Mouse (Mus musculus): ENCODE results near the gene Gcgr. TPM values are rescaled to one million over a fixed set of nuclear protein-coding genes. Genes with fewer than 3 reads are reported as not detected.

Gene Gcgr
- polyA plus RNA-seq (2012; ENCODE audit: insufficient read depth, insufficient read length, low replicate concordance, missing spikeins) = not detected in 2 replicates

- no peak within 1 kb of the TSS for H3K27ac ChIP-seq (ENCODE audit: insufficient read depth, low read depth, low read length)
- WGBS = 10% methylated on average over 62 of the region's 62 CpGs
- no peak for TF ChIP-seq POLR2A (IDR thresholded peaks at IDR 0.05; ENCODE audit: insufficient read depth, low read depth, low read length)
- TF ChIP-seq CTCF (IDR thresholded peaks at IDR 0.05; ENCODE audit: insufficient read depth, low read depth, low read length) = no peak
- H3K4me1 ChIP-seq (ENCODE audit: control insufficient read depth, insufficient read depth, low read length) = peaks cover 9% of the 10 kb centered on the region
- H3K4me3 ChIP-seq (ENCODE audit: insufficient read depth, low read depth, low read length) = no peak within 1 kb of the TSS
These were observed at the start of gene Gcgr for GRCm38 (mm10) chr11:120530085-120530964. Gcgr (plus strand) TSS chr11:120530699.

GRCm38 (mm10) chr11:120483448-120483934, 47.0 kb upstream of the Gcgr start:
- TF ChIP-seq CTCF (IDR thresholded peaks at IDR 0.05; ENCODE audit: insufficient read depth, low read depth, low read length) (no peak), POLR2A (IDR thresholded peaks at IDR 0.05; ENCODE audit: insufficient read depth, low read depth, low read length) (no peak)
- Histone ChIP-seq H3K27ac (ENCODE audit: insufficient read depth, low read depth, low read length) (no peak overlapping the region), H3K4me3 (ENCODE audit: insufficient read depth, low read depth, low read length) (no peak overlapping the region), H3K4me1 (ENCODE audit: control insufficient read depth, insufficient read depth, low read length) (peaks cover 12% of the 10 kb centered on the region)
- WGBS = 83% methylated on average over 7 of the region's 7 CpGs

GRCm38 (mm10) chr11:120484265-120484981, 46.1 kb upstream of the Gcgr start, which contains the start of gene Mrpl12:
Mrpl12 (plus strand) TSS chr11:120484613.
- peak; percentile 83; the same call in 1 of the 2 replicates for TF ChIP-seq POLR2A (IDR thresholded peaks at IDR 0.05; ENCODE audit: insufficient read depth, low read depth, low read length)
- no peak for TF ChIP-seq CTCF (IDR thresholded peaks at IDR 0.05; ENCODE audit: insufficient read depth, low read depth, low read length)
- Histone ChIP-seq H3K4me3 (ENCODE audit: insufficient read depth, low read depth, low read length) (peak within 1 kb of the TSS; percentile 64), H3K4me1 (ENCODE audit: control insufficient read depth, insufficient read depth, low read length) (peaks cover 13% of the 10 kb centered on the region), H3K27ac (ENCODE audit: insufficient read depth, low read depth, low read length) (peak within 1 kb of the TSS; percentile 24)
- under 1% methylated on average over 60 of the region's 60 CpGs for WGBS

GRCm38 (mm10) chr11:120485251-120485650, 45.2 kb upstream of the Gcgr start:
- TF ChIP-seq POLR2A (IDR thresholded peaks at IDR 0.05; ENCODE audit: insufficient read depth, low read depth, low read length) (no peak), CTCF (IDR thresholded peaks at IDR 0.05; ENCODE audit: insufficient read depth, low read depth, low read length) (no peak)
- H3K4me3 ChIP-seq (ENCODE audit: insufficient read depth, low read depth, low read length) = peak overlapping the region; percentile 64
- 6% methylated on average over 10 of the region's 10 CpGs for WGBS
- peaks cover 15% of the 10 kb centered on the region for H3K4me1 ChIP-seq (ENCODE audit: control insufficient read depth, insufficient read depth, low read length)
- H3K27ac ChIP-seq (ENCODE audit: insufficient read depth, low read depth, low read length) = no peak overlapping the region; the same call in 1 of the 2 replicates

- Histone ChIP-seq H3K4me3 (ENCODE audit: insufficient read depth, low read depth, low read length) (no peak overlapping the region), H3K27ac (ENCODE audit: insufficient read depth, low read depth, low read length) (no peak overlapping the region), H3K4me1 (ENCODE audit: control insufficient read depth, insufficient read depth, low read length) (peaks cover 29% of the 10 kb centered on the region)
- TF ChIP-seq POLR2A (IDR thresholded peaks at IDR 0.05; ENCODE audit: insufficient read depth, low read depth, low read length) (no peak), CTCF (IDR thresholded peaks at IDR 0.05; ENCODE audit: insufficient read depth, low read depth, low read length) (no peak)
- 81% methylated on average over 4 of the region's 4 CpGs for WGBS
These were observed 42.0 kb upstream of the Gcgr start for GRCm38 (mm10) chr11:120488516-120488915.

GRCm38 (mm10) chr11:120489054-120489761, 41.3 kb upstream of the Gcgr start:
- Histone ChIP-seq H3K4me1 (ENCODE audit: control insufficient read depth, insufficient read depth, low read length) (peaks cover 23% of the 10 kb centered on the region), H3K4me3 (ENCODE audit: insufficient read depth, low read depth, low read length) (no peak overlapping the region), H3K27ac (ENCODE audit: insufficient read depth, low read depth, low read length) (no peak overlapping the region)
- TF ChIP-seq CTCF (IDR thresholded peaks at IDR 0.05; ENCODE audit: insufficient read depth, low read depth, low read length) = peak; percentile 33; the same call in 1 of the 2 replicates
- TF ChIP-seq POLR2A (IDR thresholded peaks at IDR 0.05; ENCODE audit: insufficient read depth, low read depth, low read length) = no peak
- 64% methylated on average over 4 of the region's 4 CpGs for WGBS

GRCm38 (mm10) chr11:120490291-120491046, 40.0 kb upstream of the Gcgr start:
- no peak overlapping the region for H3K4me3 ChIP-seq (ENCODE audit: insufficient read depth, low read depth, low read length)
- H3K4me1 ChIP-seq (ENCODE audit: control insufficient read depth, insufficient read depth, low read length) = peaks cover 23% of the 10 kb centered on the region
- 0 out of 2 replicates have a peak overlapping the region, but pooled peaks have one; percentile 14 for H3K27ac ChIP-seq (ENCODE audit: insufficient read depth, low read depth, low read length)
- WGBS = 24% methylated on average over 4 of the region's 4 CpGs
- TF ChIP-seq POLR2A (IDR thresholded peaks at IDR 0.05; ENCODE audit: insufficient read depth, low read depth, low read length) (no peak), CTCF (IDR thresholded peaks at IDR 0.05; ENCODE audit: insufficient read depth, low read depth, low read length) (no peak)

All from olfactory bulb, adult 2 months (tissue).